Mouse (Mus musculus) layer of hippocampus, postnatal 36 days (tissue): ENCODE results near the gene 1700030K09Rik. TPM values are rescaled to one million over a fixed set of nuclear protein-coding genes. Genes with fewer than 3 reads are reported as not detected.
A peak's percentile ranks its signal among the peaks of the same experiment; 100 is the strongest.

Experiments
- DNase-seq, 2 experiments: peaks; one replicate each; pipeline ENCODE4 v3.0.0; 2022
- total RNA-seq, 2 experiments: library from RNA; stranded (reverse); gene quantifications; 2 replicates each; pipeline ENCODE4 v1.2.3; 2021

The 1700030K09Rik gene
- total RNA-seq, 2 experiments from 2014 or later, result 14.7 to 15.7 TPM

- no peak for DNase-seq
These were observed 16.3 kb downstream of the 1700030K09Rik start for GRCm38 (mm10) chr8:72459881-72460533.

GRCm38 (mm10) chr8:72464211-72464610 lies 20.5 kb downstream of the 1700030K09Rik start:
- DNase-seq, result no peak

GRCm38 (mm10) chr8:72469243-72469642 lies 25.6 kb downstream of the 1700030K09Rik start:
- no peak for DNase-seq

- no peak for DNase-seq
These were observed 26.3 kb downstream of the 1700030K09Rik start for GRCm38 (mm10) chr8:72469984-72470383.

- DNase-seq, result no peak
These were observed 27.0 kb downstream of the 1700030K09Rik start for GRCm38 (mm10) chr8:72470684-72471083.

DNA sequence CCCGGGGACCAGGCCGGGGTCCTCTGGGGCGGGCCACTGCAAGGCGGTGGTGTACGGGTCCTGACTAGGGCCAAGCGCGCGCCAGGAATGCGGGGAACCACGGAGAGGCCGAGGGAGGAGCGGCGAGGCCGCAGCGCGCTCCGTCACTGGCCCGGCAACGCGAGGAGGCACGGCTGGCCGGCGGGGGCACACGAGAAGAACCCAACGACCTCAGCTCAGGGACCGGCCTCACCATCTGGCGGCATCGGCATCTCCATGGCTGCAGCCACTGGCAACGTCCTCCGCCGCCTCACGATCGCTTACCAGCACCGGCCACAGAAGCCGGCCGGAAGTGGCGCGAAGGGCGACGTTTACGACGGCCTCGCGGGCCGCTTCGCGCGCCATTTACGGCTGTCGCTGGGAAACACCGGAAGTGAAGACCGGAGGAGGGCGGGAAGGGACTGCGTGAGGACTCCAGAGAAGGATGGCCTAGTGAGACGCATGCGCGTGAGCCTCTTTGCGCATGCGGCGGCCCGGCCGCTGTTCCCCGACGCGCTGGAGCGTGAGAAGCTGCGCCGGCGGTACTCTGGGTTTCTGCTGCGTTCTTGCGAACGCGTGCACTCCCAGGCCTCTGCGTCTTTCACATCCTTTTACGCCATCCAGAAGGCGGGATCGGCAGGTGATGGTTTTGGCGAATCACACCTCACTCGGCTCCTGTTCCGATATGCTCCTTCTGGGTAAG lies 31.3 kb downstream of the 1700030K09Rik start, which contains the start of gene Cherp:
TSS of gene Cherp (minus strand) at position 401 of the 721 bp plus-strand sequence.
- peak; percentile 98 for DNase-seq

DNA sequence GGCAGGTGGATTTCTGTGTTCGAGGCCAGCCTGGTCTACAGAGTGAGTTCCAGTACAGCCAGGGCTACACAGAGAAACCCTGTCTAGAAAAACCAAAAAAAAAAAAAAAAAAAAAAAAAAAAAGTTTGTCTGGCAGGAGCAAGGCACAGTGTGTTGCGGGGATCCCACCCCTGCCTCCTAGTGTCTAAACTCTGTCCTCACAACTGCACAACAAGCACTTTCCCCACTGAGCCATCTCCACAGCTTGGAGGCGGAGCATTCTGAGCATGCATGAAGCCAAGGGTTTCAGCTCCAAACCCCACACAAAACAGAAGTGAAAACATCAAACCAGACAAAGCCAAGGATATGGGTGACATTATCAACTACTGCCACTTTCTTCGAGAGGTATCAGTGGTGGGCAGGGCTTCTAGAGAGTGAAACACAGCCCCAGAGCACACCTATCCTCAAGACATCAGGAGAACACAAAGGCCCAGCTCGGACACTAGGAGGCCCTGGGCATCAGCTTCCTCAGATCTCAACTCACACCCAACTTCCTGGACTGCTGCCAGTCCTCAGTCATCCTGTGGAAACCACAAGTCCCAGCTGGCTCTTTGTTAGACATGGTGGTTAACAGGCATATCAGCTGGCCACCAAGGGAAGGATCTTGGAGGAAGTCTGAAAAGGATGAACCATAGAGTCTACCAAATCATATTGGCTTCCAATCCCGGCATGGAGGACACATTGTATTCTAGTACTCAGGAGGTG lies 41.9 kb downstream of the 1700030K09Rik start:
- no peak for DNase-seq

DNA sequence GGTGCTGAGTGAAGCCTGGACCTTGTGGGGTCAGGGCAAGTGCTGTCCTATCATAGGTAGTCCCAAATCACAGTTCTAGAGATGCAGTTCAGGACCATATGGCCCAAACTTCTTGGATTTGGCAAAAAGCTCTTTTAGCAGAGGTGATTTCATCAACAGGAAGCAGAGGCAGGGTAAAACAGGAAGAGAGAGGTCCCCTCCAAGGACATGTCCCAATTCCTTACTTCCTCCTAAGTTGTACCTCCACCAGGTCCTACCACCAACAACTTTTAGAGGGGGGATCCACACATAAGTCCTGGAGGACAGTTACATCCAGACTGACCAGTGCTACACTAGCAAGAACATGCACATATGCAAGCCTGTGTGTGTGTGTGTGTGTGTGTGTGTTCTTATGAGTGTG lies 43.3 kb downstream of the 1700030K09Rik start:
- DNase-seq, result no peak

DNA sequence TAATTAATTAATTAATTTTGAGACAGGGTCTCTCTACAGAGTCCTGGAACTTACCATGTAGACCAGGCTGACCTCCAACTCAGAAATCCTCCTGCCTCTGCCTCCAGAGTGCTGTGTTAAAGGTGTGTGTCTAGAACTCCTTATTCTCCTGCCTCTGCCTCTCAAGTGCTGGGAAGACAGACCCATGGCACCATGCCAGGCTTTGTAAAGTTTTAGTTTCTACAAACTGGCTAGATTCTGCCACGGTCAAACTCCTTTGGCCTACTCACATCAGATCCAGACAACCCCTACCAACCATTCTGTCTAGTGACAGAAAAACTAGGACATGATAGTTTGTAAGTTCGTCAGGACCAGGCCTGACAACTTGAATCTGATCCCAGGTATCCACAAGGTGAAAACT lies 47.3 kb downstream of the 1700030K09Rik start:
- DNase-seq, result no peak

GRCm38 (mm10) chr8:72491680-72492621 lies 48.3 kb downstream of the 1700030K09Rik start, which contains the start of gene Slc35e1:
Slc35e1 (minus strand) TSS chr8:72492614.
- peak; percentile 35 to 38 for DNase-seq

GRCm38 (mm10) chr8:72492622-72493081 lies 49.0 kb downstream of the 1700030K09Rik start:
- DNase-seq, result peak; percentile 99 to 100

DNA sequence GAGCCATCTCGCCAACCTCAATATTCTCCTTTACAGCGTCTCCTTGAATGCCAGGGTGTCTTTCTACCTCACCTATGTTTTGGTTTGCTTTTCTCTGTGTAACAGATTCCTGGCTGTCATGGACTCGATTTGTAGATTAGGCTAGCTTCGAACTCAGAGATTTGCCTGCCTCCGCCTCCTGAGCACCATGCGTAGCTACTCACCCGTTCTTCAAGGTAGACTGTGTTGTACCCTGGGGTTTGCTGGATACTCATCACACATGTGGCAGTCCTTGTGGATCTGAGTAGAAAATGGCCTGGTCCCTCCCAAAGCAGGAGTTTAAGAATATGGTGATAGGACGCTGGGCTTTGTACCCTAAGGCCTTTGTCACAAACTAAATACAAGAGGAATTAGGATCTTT lies 49.7 kb downstream of the 1700030K09Rik start:
- DNase-seq, result no peak

DNA sequence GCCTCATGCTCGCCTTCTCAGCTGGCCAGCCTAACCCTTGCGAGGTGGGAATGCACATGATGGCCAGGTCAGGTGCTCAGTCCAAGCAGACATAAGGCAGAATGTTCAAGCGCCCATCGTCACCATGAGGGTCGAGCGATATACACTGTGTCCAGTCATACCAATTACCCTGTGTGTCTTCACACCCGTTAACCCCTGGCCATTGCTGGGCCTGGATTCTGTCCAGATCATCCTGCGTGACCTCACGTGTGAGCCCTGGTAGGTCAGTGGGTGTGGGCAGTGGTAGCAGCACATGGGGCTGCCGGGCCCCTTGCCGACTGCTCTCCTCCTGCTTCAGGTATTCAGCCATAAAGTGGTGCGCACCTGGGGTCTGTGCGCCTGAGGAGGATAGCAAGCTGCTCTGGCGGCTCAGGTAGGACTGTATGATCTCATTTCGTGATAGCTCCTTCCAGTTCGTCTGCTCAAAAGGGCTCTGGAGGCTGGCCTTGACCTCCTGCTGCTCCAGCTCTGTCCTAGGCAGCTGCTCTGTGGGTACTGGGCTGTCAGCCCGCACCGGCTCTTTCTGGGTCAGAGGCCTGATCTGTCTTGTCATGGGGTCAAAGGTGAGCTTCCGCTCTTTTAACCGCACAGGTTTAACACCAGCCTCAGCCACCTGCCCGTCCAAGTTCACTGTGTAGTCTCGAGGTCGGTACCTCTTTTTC lies 51.9 kb downstream of the 1700030K09Rik start:
- no peak for DNase-seq

- DNase-seq, result no peak
These were observed 52.5 kb downstream of the 1700030K09Rik start for GRCm38 (mm10) chr8:72496217-72496616.

DNA sequence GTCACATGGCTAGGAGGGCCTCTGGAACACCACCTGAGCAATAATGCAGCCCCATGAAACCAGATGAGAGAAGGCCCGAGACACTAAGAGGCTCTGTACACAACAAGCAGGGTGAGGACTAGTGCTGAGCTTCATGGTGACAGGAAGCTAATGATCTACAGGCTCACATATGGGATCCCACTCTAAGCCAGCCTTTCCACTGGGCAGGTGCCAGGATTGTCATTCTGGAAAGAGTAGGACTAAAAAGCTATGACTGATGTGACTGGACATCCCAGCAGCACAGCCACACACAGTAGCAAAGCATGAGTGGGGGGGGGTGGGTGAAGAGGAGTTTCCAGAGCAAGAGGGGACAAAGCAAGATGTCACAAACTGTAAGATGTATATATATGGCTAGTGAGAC lies 54.2 kb downstream of the 1700030K09Rik start:
- DNase-seq, result no peak

- DNase-seq, result no peak
These were observed 54.8 kb downstream of the 1700030K09Rik start for GRCm38 (mm10) chr8:72498527-72498926.

DNA sequence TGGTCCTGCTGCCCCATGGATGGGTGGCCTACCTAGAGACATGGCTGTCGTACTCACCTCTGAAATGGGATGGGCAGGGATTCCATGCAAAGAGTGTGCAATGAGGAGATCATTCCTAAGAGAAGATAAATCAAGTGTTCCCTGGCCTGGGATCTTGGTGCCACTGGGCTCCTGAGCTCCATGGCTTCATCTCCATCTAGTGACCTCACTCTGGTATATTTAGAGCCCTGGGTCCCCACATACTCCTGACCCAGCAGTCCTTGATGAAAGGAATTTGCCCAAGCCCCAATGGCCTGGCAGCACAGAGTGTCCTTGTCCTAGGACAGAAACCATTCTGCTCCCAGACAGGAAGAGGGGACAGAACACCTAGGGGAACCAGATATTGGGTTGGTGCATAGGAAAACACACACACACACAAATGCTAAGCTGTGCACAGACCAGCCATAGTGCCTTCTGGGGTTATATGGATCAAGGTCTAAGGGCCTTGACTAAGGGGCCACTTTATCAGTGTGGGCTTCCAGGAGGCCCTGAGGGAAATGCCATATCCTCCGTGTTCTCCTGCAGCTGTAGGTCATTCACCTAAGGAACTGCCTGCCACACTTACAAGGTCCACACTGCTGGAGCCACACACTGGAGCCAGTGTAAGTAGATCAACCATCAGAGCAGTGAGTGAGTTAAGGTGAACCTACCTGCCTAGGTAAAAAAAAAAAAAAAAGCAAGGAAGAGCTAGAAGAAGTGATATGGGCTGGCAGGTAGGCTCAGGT lies 56.0 kb downstream of the 1700030K09Rik start:
- DNase-seq, result no peak

DNA sequence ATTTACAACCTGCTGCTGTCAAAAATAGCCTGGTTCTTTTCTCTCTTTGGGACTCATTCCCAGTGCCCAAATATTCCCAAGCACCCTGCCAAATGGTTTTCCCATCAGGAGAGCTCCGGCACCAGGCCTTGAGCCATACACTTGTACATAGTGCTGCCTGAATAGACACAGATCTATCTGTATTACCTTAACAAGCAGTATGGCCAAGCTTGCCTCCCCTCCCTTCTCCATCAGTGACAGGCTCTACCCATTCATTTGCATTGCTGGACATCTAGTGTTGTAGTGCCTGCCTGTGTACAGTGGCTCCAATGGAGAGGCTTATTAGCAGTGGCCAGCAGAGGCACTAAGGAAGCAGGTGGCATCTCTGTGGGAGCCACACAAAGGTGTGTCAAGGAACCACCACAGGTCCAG lies 56.8 kb downstream of the 1700030K09Rik start:
- DNase-seq, result no peak

DNA sequence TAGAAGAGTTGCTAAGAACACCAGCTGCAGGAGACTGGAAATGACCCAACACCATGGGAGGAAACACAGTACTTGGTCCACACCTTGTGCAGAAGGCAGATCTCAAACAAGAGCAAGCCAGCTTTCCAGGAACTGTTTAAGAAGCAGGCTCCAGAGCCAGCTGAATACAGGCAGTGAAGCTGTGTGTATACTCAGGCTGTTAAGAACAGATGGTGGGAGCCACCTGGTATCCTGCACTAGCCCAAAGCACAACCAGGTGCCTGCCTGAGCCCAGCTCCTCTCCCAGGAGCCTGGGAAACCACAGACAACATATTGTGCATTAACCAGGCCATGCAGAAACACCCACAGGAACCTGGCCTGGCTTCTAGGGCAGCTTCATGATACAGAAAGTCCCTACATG lies 60.5 kb downstream of the 1700030K09Rik start:
- no peak for DNase-seq

DNA sequence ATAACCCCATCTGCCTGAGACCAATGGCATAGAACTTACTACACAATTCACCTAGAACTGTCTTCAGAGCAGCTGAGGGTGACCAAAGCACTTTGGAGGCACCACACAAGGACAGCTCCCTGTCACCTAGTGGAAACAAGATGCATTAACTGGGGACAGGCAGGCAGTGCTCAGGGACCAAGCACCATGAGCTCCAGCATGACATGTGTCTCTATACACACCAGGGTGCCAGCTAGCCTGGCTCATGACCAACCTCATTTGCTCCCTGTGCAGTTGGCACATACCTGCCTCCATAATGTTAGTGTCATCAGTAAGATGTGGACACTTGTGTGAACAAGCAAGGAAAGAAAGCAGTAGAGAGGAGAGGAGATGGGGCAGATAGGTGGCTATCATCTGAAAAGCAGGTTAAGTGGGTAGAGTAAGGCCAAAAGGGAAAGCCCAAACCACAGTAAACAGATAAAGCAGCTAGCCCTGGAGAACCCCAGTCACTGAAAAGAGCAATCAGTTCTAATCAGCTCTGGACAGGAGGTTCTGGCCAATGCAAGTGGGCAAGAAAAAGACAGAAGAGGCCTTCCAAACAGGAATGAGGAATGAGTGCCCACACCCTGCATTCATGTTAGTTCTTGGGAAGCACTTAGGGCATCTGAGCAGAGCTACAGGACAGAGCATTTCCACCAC lies 61.1 kb downstream of the 1700030K09Rik start:
- DNase-seq, result no peak
